Mouse (Mus musculus): Measurements from ENCODE around the gene Mael. TPM values are rescaled to one million over a fixed set of nuclear protein-coding genes. Genes with fewer than 3 reads are reported as not detected.
A peak's percentile ranks its signal among the peaks of the same experiment; 100 is the strongest.

Mael gene
- polyA plus RNA-seq, 1 experiment from 2014 or later = not detected

DNA sequence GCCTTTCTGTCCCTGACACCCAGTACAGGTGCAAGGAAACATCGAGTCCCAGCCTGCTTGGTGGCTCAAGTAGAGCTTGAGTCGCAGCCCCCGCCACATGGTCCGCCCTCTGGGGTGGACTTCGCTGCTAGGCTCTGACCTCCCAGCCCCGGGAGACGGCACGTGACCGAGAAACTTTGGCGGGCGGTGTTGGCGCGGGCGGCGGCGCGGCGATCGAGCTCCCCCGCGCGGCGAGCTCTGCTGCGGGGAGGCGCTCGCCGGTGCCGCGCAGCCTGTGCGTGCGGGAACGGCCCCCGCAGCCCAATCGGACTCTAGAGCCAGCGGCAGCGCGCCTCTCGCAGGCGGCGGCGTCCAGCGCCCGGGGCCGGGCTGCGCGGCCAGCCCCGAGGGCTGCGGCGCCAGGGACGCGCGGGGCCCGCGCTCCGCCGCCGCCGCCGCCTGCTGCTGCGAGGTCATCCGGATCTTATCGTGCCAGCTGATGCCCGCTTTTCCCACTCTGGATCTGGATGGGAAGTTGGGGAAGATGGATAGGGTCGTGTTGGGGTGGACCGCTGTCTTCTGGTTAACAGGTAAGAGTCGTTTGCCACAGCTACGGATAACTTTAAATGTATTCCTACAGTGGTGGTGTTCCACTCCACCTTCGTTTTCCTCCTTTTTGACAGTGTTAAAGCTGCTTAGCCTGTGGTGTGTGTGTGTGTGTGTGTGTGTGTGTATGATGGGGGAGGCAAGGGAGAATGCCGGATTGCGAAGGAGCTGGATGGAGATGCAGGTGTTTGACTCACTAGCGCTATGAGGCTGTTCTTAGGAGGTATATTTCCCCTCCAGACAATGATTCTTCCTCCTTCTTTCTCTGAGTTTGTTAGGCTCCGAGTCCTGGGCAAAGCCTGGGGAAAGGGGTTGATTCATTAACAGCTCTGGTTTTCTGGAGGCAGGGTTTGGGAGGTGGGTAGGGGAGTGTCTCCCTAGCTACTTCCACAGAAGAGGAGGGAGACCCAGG lies 15.6 kb upstream of the Mael start, which contains the start of gene Ildr2:
Gene Ildr2, plus strand, starts transcription at position 242 of the 997 bp plus-strand sequence.
- Histone ChIP-seq H3K4me2 (replicated peaks; ENCODE audit: low read depth) (peak within 1 kb of the TSS; percentile 88), H3K9ac (ENCODE audit: low read length) (peak within 1 kb of the TSS; percentile 47; the same call in 1 of the 2 replicates), H3K27me3 (ENCODE audit: control insufficient read depth, insufficient read depth, low read length) (peaks cover 2% of the 10 kb centered on the region; the same call in 1 of the 2 replicates), H3K36me3 (ENCODE audit: control insufficient read depth, insufficient read depth, low read length) (no peaks in the 10 kb centered on the region), H3K27ac (replicated peaks) (no peak within 1 kb of the TSS), H3K4me3 (ENCODE audit: low read depth, low read length) (peak within 1 kb of the TSS; percentile 43), H3K9me3 (ENCODE audit: control insufficient read depth, low read length) (no peaks in the 10 kb centered on the region), H3K4me1 (replicated peaks; ENCODE audit: control insufficient read depth, insufficient read depth) (0 out of 2 replicates have a peak, but pooled peaks cover 2% of the 10 kb centered on the region)
- DNase-seq (ENCODE audit: low spot score) (peak; percentile 48), ATAC-seq (ENCODE audit: low FRiP score, low TSS enrichment) (peak; percentile 69)
- WGBS = 1% methylated on average over 65 of the region's 72 CpGs
- TF ChIP-seq EP300 (optimal IDR thresholded peaks at IDR 0.05) = no peak
- TF ChIP-seq CTCF (IDR thresholded peaks at IDR 0.05; ENCODE audit: low read depth) = peak; percentile 45

DNA sequence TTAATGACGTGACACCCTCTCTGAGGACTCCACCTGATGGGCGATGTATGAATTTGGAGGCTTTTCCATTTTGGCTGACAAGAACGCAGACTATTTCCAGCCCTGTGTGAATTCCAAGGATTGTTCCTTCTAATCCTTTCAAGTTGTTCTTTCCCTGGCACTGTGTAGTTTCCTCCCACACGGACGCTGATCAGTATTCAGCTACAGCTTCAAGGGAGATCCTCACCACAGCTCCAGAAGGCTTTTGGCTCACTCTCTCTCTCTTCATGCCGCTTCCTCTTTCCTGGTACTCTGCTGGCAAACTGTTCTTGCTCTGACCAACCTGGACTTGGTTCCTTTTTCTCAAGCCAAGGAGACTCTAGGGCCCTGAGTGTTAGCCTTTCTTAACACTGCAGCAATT lies 5.7 kb upstream of the Mael start:
- no peaks in the 10 kb centered on the region for H3K9me3 ChIP-seq (ENCODE audit: control insufficient read depth, low read length)
- no peak overlapping the region for H3K4me3 ChIP-seq (ENCODE audit: low read depth, low read length)
- WGBS = 76% methylated on average over 6 of the region's 6 CpGs
- no peak overlapping the region for H3K27ac ChIP-seq (replicated peaks)
- no peak overlapping the region for H3K4me2 ChIP-seq (replicated peaks; ENCODE audit: low read depth)
- H3K4me1 ChIP-seq (replicated peaks; ENCODE audit: control insufficient read depth, insufficient read depth) = no peaks in the 10 kb centered on the region
- H3K27me3 ChIP-seq (ENCODE audit: control insufficient read depth, insufficient read depth, low read length) = no peaks in the 10 kb centered on the region
- no peak for ATAC-seq (ENCODE audit: low FRiP score, low TSS enrichment)
- H3K9ac ChIP-seq (ENCODE audit: low read length) = no peak overlapping the region
- no peaks in the 10 kb centered on the region for H3K36me3 ChIP-seq (ENCODE audit: control insufficient read depth, insufficient read depth, low read length)
- no peak for DNase-seq (ENCODE audit: low spot score)
- no peak for TF ChIP-seq EP300 (optimal IDR thresholded peaks at IDR 0.05)
- no peak for TF ChIP-seq CTCF (IDR thresholded peaks at IDR 0.05; ENCODE audit: low read depth)

DNA sequence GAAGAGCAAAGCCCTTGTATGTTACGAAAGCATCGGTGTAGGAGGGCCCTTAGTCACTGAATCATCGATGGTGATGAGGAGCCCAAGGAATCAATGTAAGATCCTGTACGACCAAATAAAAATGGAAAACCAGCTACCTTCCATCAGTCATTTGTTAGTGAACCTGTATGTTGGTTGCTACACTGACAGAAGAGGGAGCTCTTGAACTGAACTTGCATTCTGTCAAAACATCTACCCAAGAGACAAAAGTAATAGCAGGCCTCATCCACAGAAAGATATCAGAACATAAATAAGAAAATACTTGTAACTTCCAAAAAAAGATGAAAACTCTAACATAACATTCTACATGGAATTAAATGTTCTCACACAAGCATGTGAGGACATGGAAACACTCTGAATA lies 24.4 kb downstream of the Mael start:
- DNase-seq (ENCODE audit: low spot score) (no peak), ATAC-seq (ENCODE audit: low FRiP score, low TSS enrichment) (no peak)
- no peak overlapping the region for H3K27ac ChIP-seq (replicated peaks)
- no peaks in the 10 kb centered on the region for H3K27me3 ChIP-seq (ENCODE audit: control insufficient read depth, insufficient read depth, low read length)
- no peaks in the 10 kb centered on the region for H3K9me3 ChIP-seq (ENCODE audit: control insufficient read depth, low read length)
- TF ChIP-seq EP300 (optimal IDR thresholded peaks at IDR 0.05) (no peak), CTCF (IDR thresholded peaks at IDR 0.05; ENCODE audit: low read depth) (peak; percentile 51)
- no peak overlapping the region for H3K4me3 ChIP-seq (ENCODE audit: low read depth, low read length)
- 81% methylated on average over 4 of the region's 4 CpGs for WGBS
- H3K36me3 ChIP-seq (ENCODE audit: control insufficient read depth, insufficient read depth, low read length) = no peaks in the 10 kb centered on the region
- no peak overlapping the region for H3K4me2 ChIP-seq (replicated peaks; ENCODE audit: low read depth)
- H3K9ac ChIP-seq (ENCODE audit: low read length) = no peak overlapping the region
- H3K4me1 ChIP-seq (replicated peaks; ENCODE audit: control insufficient read depth, insufficient read depth) = no peaks in the 10 kb centered on the region

DNA sequence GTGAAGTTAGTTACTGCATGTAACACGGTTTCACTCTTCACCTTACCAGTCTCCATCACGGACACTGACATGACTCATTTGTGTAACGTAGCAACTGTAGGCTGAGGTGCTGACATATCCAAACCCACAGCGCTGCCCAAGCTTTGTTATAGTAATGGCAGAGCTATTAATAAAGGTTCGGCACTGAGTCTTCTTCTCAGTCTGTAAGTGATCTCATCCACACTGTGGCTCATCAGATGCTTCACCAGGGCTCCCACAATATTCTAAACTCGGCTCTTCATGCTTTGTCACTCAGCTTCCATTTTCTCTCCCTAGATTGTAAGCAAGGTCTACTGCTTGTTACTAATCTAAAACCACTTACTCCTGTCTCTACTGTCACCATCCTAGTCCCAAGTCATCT lies 29.2 kb downstream of the Mael start:
- ATAC-seq (ENCODE audit: low FRiP score, low TSS enrichment) = no peak

DNA sequence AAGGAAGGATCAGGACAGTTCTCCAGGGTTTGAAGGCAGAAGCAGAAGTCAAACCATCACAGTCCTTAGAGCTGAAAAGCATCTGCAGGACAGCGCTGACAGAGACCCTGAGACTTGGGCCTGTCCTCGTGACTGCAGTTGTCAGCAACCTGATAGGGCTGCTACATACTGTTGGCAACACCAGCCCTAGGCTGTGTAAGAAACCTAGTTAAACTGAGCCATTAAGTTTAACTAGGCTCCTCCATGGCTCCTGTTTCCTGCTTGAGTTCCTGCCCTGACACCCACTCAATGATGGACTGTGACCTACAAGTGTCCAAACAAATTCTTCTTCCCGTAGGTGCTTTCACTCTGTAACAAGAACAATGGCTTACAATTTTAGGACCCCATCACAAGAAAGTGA lies 33.4 kb downstream of the Mael start:
- Histone ChIP-seq H3K36me3 (ENCODE audit: control insufficient read depth, insufficient read depth, low read length) (no peaks in the 10 kb centered on the region), H3K9ac (ENCODE audit: low read length) (no peak overlapping the region), H3K9me3 (ENCODE audit: control insufficient read depth, low read length) (no peaks in the 10 kb centered on the region), H3K4me1 (replicated peaks; ENCODE audit: control insufficient read depth, insufficient read depth) (no peaks in the 10 kb centered on the region), H3K4me3 (ENCODE audit: low read depth, low read length) (no peak overlapping the region), H3K4me2 (replicated peaks; ENCODE audit: low read depth) (no peak overlapping the region), H3K27me3 (ENCODE audit: control insufficient read depth, insufficient read depth, low read length) (no peaks in the 10 kb centered on the region), H3K27ac (replicated peaks) (no peak overlapping the region)
- TF ChIP-seq CTCF (IDR thresholded peaks at IDR 0.05; ENCODE audit: low read depth) = no peak
- TF ChIP-seq EP300 (optimal IDR thresholded peaks at IDR 0.05) = no peak
- 68% methylated on average over 3 of the region's 3 CpGs for WGBS
- no peak for ATAC-seq (ENCODE audit: low FRiP score, low TSS enrichment)
- DNase-seq (ENCODE audit: low spot score) = no peak

More for the DNA sequence above, 29.2 kb downstream of the Mael start:
- H3K27ac ChIP-seq (replicated peaks) = no peak overlapping the region
- no peak overlapping the region for H3K9ac ChIP-seq (ENCODE audit: low read length)
- no peak for DNase-seq (ENCODE audit: low spot score)
- TF ChIP-seq CTCF (IDR thresholded peaks at IDR 0.05; ENCODE audit: low read depth) (no peak), EP300 (optimal IDR thresholded peaks at IDR 0.05) (no peak)
- H3K27me3 ChIP-seq (ENCODE audit: control insufficient read depth, insufficient read depth, low read length) = no peaks in the 10 kb centered on the region
- no peaks in the 10 kb centered on the region for H3K4me1 ChIP-seq (replicated peaks; ENCODE audit: control insufficient read depth, insufficient read depth)
- 81% methylated on average over 6 of the region's 6 CpGs for WGBS
- H3K9me3 ChIP-seq (ENCODE audit: control insufficient read depth, low read length) = no peaks in the 10 kb centered on the region
- H3K4me2 ChIP-seq (replicated peaks; ENCODE audit: low read depth) = no peak overlapping the region
- no peak overlapping the region for H3K4me3 ChIP-seq (ENCODE audit: low read depth, low read length)
- H3K36me3 ChIP-seq (ENCODE audit: control insufficient read depth, insufficient read depth, low read length) = no peaks in the 10 kb centered on the region

DNA sequence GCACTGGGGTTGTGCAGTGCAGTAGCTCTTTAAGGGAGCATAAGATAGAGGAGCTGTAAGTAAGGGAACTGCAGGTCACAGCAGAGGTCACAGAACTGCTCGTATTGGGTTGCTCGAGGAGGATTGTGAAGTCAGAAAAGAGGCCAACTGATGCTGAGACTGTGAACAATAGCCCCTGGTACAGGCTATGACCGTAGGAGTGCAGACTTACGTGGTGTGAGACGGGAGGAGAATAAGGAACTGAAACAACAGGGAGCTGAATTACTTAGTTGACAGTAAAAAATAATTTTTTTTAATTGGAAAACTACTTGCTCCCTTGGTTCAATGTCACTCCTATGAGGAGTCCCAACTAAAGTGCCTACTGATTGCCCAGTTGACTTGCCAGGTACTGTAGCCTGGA lies 34.4 kb downstream of the Mael start:
- Histone ChIP-seq H3K36me3 (ENCODE audit: control insufficient read depth, insufficient read depth, low read length) (no peaks in the 10 kb centered on the region), H3K27me3 (ENCODE audit: control insufficient read depth, insufficient read depth, low read length) (no peaks in the 10 kb centered on the region), H3K9me3 (ENCODE audit: control insufficient read depth, low read length) (no peaks in the 10 kb centered on the region), H3K4me2 (replicated peaks; ENCODE audit: low read depth) (no peak overlapping the region), H3K4me3 (ENCODE audit: low read depth, low read length) (no peak overlapping the region), H3K4me1 (replicated peaks; ENCODE audit: control insufficient read depth, insufficient read depth) (no peaks in the 10 kb centered on the region), H3K27ac (replicated peaks) (no peak overlapping the region), H3K9ac (ENCODE audit: low read length) (no peak overlapping the region)
- DNase-seq (ENCODE audit: low spot score) (no peak), ATAC-seq (ENCODE audit: low FRiP score, low TSS enrichment) (no peak)
- WGBS = 41% methylated on average over 5 of the region's 5 CpGs
- TF ChIP-seq EP300 (optimal IDR thresholded peaks at IDR 0.05) (no peak), CTCF (IDR thresholded peaks at IDR 0.05; ENCODE audit: low read depth) (no peak)
